Mouse (Mus musculus) central nervous system, embryonic 11.5 days (tissue): ENCODE data around the gene Coq10a. TPM values are rescaled to one million over a fixed set of nuclear protein-coding genes. Genes with fewer than 3 reads are reported as not detected.

Experiments
- polyA plus RNA-seq: library from polyadenylated mRNA; depleted of rRNA; stranded (reverse); fragments of >200 nt; gene quantifications from 2 replicates; pipeline ENCODE4 v1.2.3, GENCODE M21; 2012; rRNA removed

Coq10a gene
- 32.1 and 35.4 TPM in 2 replicates for polyA plus RNA-seq

GRCm38 (mm10) chr10:128368402-128369217, at the start of gene Coq10a:
Coq10a (minus strand) TSS chr10:128368997.

GRCm38 (mm10) chr10:128411211-128412054, 42.6 kb upstream of the Coq10a start, which contains the start of the genes Nabp2 and Rnf41:
Nabp2 (minus strand) TSS chr10:128411492.
Rnf41 (plus strand) TSS chr10:128411657.

DNA sequence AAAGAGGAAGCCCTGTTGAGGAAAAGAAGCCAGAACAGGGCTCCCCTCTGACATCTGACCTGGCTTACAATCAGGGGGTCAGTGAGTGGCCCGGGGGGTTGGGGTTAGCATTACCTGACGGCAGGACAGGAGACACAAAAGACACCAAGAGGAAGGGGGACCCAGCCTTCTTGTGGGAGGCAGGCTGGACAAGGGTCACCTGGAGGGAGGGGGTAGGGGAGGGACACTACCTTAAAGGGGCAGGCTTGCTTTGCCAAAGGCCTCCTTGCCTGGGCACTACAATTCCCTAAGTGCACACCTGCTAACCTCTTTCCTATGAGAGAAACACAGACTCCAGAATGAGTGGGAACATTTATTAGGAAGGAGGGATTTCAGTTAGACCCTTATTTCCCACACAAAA, 32.3 kb upstream of the Coq10a start, which contains the start of gene Slc39a5:
Gene Slc39a5, minus strand, starts transcription at position 174 of the 400 bp plus-strand sequence.

GRCm38 (mm10) chr10:128376455-128377211, 7.8 kb upstream of the Coq10a start, which contains the start of gene Ankrd52:
Ankrd52 (plus strand) TSS chr10:128377115.

GRCm38 (mm10) chr10:128337306-128338181, 31.3 kb downstream of the Coq10a start, which contains the start of gene Cs:
Cs (plus strand) TSS chr10:128337734.

DNA sequence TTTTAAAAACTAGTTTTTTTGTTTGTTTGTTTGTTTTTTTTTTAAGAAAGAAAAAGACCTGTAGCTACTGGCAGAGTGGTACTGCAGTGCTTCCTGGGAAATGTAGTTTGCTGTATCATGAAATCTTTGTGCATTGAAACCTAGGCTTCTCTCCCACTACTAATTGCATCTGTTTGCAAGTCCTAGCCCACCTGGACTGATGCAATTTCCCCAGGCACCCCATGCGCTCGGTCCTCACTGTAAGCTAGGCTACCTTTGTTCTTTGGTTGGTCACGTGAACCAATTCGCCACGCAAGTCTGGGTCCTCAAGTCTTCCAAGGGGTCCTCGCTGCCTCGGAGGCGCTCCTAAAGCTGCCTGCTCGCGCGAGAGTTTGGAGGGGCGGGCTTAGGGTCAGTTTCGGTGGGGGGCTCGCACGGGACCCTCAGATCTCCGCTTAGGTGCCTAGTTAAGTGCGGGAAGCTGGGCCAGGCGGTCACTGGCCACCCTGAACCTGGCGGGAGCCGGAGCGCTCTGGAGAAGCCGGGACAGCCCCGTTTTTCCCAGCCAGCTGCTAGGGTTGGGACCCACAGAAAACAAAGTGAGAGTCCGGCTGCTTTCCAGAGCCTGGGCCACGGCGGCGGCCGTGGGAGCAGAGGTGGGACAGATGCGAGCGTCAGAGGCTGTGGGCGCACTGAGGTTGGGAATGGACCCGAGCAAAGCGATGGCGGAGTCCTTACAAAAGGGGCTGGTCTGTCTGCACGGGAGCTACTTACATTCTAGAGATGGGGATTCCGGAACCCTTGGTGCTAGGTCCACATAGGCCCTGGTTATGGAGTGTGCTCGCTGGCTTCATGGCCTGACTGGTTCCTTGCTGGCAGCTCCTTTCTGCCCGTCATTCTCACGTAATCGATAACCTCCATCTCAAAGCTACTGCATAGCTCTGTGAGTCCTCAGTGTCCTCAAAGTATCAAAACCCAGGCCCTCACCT, 46.4 kb downstream of the Coq10a start, which contains the start of gene Cnpy2:
Gene Cnpy2, plus strand, starts transcription at position 319 of the 968 bp plus-strand sequence.

Other genes starting within 250 kb of the Coq10a start
- gene Rbms2, start 188.7 kb downstream of the Coq10a start, polyA plus RNA-seq: 33.3 and 69.7 TPM in 2 replicates
- gene Gls2, start 174.5 kb downstream of the Coq10a start, polyA plus RNA-seq: 2.6 and 4.6 TPM in 2 replicates
- gene Spryd4, start 157.2 kb downstream of the Coq10a start, polyA plus RNA-seq: 13.5 and 17.9 TPM in 2 replicates
- 0.13 and 0.30 TPM in 2 replicates for gene Mip, start 143.2 kb downstream of the Coq10a start, polyA plus RNA-seq
- 42.7 and 53.6 TPM in 2 replicates for gene Timeless, start 136.9 kb downstream of the Coq10a start, polyA plus RNA-seq
- 0.98 and 1.0 TPM in 2 replicates for gene Apon, start 114.9 kb downstream of the Coq10a start, polyA plus RNA-seq
- 0.80 and 1.4 TPM in 2 replicates for gene Apof, start 100.3 kb downstream of the Coq10a start, polyA plus RNA-seq
- gene Stat2, start 98.4 kb downstream of the Coq10a start, polyA plus RNA-seq: 21.3 and 22.5 TPM in 2 replicates
- 0.11 and 0.17 TPM in 2 replicates for gene Il23a, start 70.2 kb downstream of the Coq10a start, polyA plus RNA-seq
- gene Pan2, start 65.7 kb downstream of the Coq10a start, polyA plus RNA-seq: 45.0 and 49.8 TPM in 2 replicates
- 134 and 148 TPM in 2 replicates for gene Cnpy2, start 46.5 kb downstream of the Coq10a start, polyA plus RNA-seq
- 120 and 162 TPM in 2 replicates for gene Cs, start 31.3 kb downstream of the Coq10a start, polyA plus RNA-seq
- 45.2 and 47.7 TPM in 2 replicates for gene Ankrd52, start 8.1 kb upstream of the Coq10a start, polyA plus RNA-seq
- gene Slc39a5, start 32.2 kb upstream of the Coq10a start, polyA plus RNA-seq: 0.65 and 1.1 TPM in 2 replicates
- gene Nabp2, start 42.5 kb upstream of the Coq10a start, polyA plus RNA-seq: 80.3 and 86.7 TPM in 2 replicates
- 36.8 and 42.2 TPM in 2 replicates for gene Rnf41, start 42.7 kb upstream of the Coq10a start, polyA plus RNA-seq
- gene Smarcc2, start 90.3 kb upstream of the Coq10a start, polyA plus RNA-seq: 251 and 263 TPM in 2 replicates
- 1,634 and 1,720 TPM in 2 replicates for gene Myl6, start 125.1 kb upstream of the Coq10a start, polyA plus RNA-seq
- gene Myl6b, start 129.7 kb upstream of the Coq10a start, polyA plus RNA-seq: 15.8 and 16.8 TPM in 2 replicates
- 24.4 and 26.4 TPM in 2 replicates for gene Esyt1, start 156.9 kb upstream of the Coq10a start, polyA plus RNA-seq
- 16.2 and 24.7 TPM in 2 replicates for gene Zc3h10, start 178.8 kb upstream of the Coq10a start, polyA plus RNA-seq
- 4,092 and 4,723 TPM in 2 replicates for gene Rpl41, start 180.3 kb upstream of the Coq10a start, polyA plus RNA-seq
- gene Pa2g4, start 197.0 kb upstream of the Coq10a start, polyA plus RNA-seq: 195 and 212 TPM in 2 replicates
- gene Erbb3, start 220.7 kb upstream of the Coq10a start, polyA plus RNA-seq: 1.2 and 9.9 TPM in 2 replicates